Mouse (Mus musculus): ENCODE measurements around the gene Kif2c.
A peak's percentile ranks its signal among the peaks of the same experiment; 100 is the strongest.

Gene Kif2c

GRCm38 (mm10) chr4:117181863-117182758, at the start of gene Kif2c:
Gene Kif2c, minus strand, starts transcription at chr4:117182639.
- DNase-seq (ENCODE audit: low spot score), result peak; percentile 89

GRCm38 (mm10) chr4:117231208-117231607, 48.8 kb upstream of the Kif2c start:
- DNase-seq (ENCODE audit: low spot score), result no peak

- no peak for DNase-seq (ENCODE audit: low spot score)
Measured at GRCm38 (mm10) chr4:117230331-117230730, 47.9 kb upstream of the Kif2c start.

- DNase-seq (ENCODE audit: low spot score), result no peak
Measured at GRCm38 (mm10) chr4:117229590-117229989, 47.2 kb upstream of the Kif2c start.

GRCm38 (mm10) chr4:117225250-117225649, 42.8 kb upstream of the Kif2c start:
- no peak for DNase-seq (ENCODE audit: low spot score)

- DNase-seq (ENCODE audit: low spot score), result no peak
Measured at GRCm38 (mm10) chr4:117224122-117224521, 41.7 kb upstream of the Kif2c start.

GRCm38 (mm10) chr4:117223001-117223400, 40.6 kb upstream of the Kif2c start:
- DNase-seq (ENCODE audit: low spot score), result no peak

- DNase-seq (ENCODE audit: low spot score), result no peak
Measured at GRCm38 (mm10) chr4:117221836-117222235, 39.4 kb upstream of the Kif2c start.

GRCm38 (mm10) chr4:117220741-117221515, 38.5 kb upstream of the Kif2c start:
- no peak for DNase-seq (ENCODE audit: low spot score)

- DNase-seq (ENCODE audit: low spot score), result no peak
Measured at GRCm38 (mm10) chr4:117218517-117219219, 36.2 kb upstream of the Kif2c start.

- no peak for DNase-seq (ENCODE audit: low spot score)
Measured at GRCm38 (mm10) chr4:117217029-117217428, 34.6 kb upstream of the Kif2c start.

GRCm38 (mm10) chr4:117214250-117214649, 31.8 kb upstream of the Kif2c start:
- DNase-seq (ENCODE audit: low spot score), result no peak

GRCm38 (mm10) chr4:117210147-117211074, 28.0 kb upstream of the Kif2c start:
- DNase-seq (ENCODE audit: low spot score), result peak; percentile 52

- no peak for DNase-seq (ENCODE audit: low spot score)
Measured at GRCm38 (mm10) chr4:117209592-117209991, 27.2 kb upstream of the Kif2c start.

- DNase-seq (ENCODE audit: low spot score), result no peak
Measured at GRCm38 (mm10) chr4:117202992-117203354, 20.5 kb upstream of the Kif2c start.

GRCm38 (mm10) chr4:117202046-117202991, 19.9 kb upstream of the Kif2c start:
- DNase-seq (ENCODE audit: low spot score), result no peak

GRCm38 (mm10) chr4:117191804-117192203, 9.4 kb upstream of the Kif2c start:
- no peak for DNase-seq (ENCODE audit: low spot score)

GRCm38 (mm10) chr4:117190660-117191059, 8.2 kb upstream of the Kif2c start:
- DNase-seq (ENCODE audit: low spot score), result no peak

GRCm38 (mm10) chr4:117189856-117190543, 7.6 kb upstream of the Kif2c start:
- no peak for DNase-seq (ENCODE audit: low spot score)

Measured in left cerebral cortex, adult 11 months (tissue).